Mouse (Mus musculus) olfactory bulb, adult 2 months (tissue): ENCODE measurements around the gene Mpig6b. TPM values are rescaled to one million over a fixed set of nuclear protein-coding genes. Genes with fewer than 3 reads are reported as not detected.

Experiments used
- H3K27ac ChIP-seq: fragments of 200-500 bp; 2 replicates; pipeline ENCODE4 v1.5.1; 2012; ENCODE audit warnings: low read depth, low read length; ENCODE audit not compliant: insufficient read depth
- H3K4me1 ChIP-seq: fragments of 200-500 bp; 2 replicates; pipeline ENCODE4 v1.6.1; 2012; ENCODE audit warnings: low read length; ENCODE audit not compliant: control insufficient read depth, insufficient read depth
- H3K4me3 ChIP-seq: fragments of 200-500 bp; 2 replicates; pipeline ENCODE4 v1.5.1; 2012; ENCODE audit warnings: mild to moderate bottlenecking, low read depth, low read length, moderate library complexity; ENCODE audit not compliant: insufficient read depth
- CTCF ChIP-seq: fragments of 200-500 bp; IDR thresholded peaks from 2 replicates; pipeline ENCODE4 v1.5.1; 2012; ENCODE audit warnings: low read depth, mild to moderate bottlenecking, low read length, moderate library complexity; ENCODE audit not compliant: insufficient read depth
- POLR2A ChIP-seq: fragments of 200-500 bp; IDR thresholded peaks from 2 replicates; pipeline ENCODE4 v1.6.1; 2012; ENCODE audit warnings: mild to moderate bottlenecking, low read depth, low read length, moderate library complexity; ENCODE audit not compliant: insufficient read depth
- WGBS: fragments of 180-500 bp; shearing (Covaris S2); methylation state at CpG from one replicate; pipeline ENCODE4 v1.1.7; 2018; 5-methylcytosine and 5-hydroxymethylcytosine counted together
- polyA plus RNA-seq: library from polyadenylated mRNA; stranded (reverse); fragments of >200 nt; gene quantifications from 2 replicates; pipeline ENCODE4 v1.2.4, GENCODE M21; 2012; ENCODE audit warnings: low replicate concordance; ENCODE audit not compliant: missing spikeins, insufficient read depth, insufficient read length

The Mpig6b gene
- polyA plus RNA-seq, 1 experiment: not detected

GRCm38 (mm10) chr17:35032323-35032870, 33.6 kb downstream of the Mpig6b start:
- Histone ChIP-seq H3K4me3 (no peak overlapping the region), H3K27ac (no peak overlapping the region), H3K4me1 (peaks cover 10% of the 10 kb centered on the region)
- TF ChIP-seq POLR2A (no peak), CTCF (no peak)
- WGBS: 84% methylated on average over 8 of the region's 8 CpGs

- Histone ChIP-seq H3K4me1 (peaks cover 10% of the 10 kb centered on the region), H3K27ac (no peak overlapping the region), H3K4me3 (no peak overlapping the region)
- TF ChIP-seq CTCF: no peak
- no peak for TF ChIP-seq POLR2A
- WGBS: 87% methylated on average over 7 of the region's 7 CpGs
Observed at GRCm38 (mm10) chr17:35031880-35032279, 34.1 kb downstream of the Mpig6b start.

- no peak for TF ChIP-seq POLR2A
Observed at GRCm38 (mm10) chr17:35031272-35031671, 34.7 kb downstream of the Mpig6b start.

GRCm38 (mm10) chr17:35029691-35030532, 36.1 kb downstream of the Mpig6b start:
- Histone ChIP-seq H3K27ac (no peak overlapping the region), H3K4me3 (no peak overlapping the region), H3K4me1 (peaks cover 16% of the 10 kb centered on the region)
- 41% methylated on average over 19 of the region's 19 CpGs for WGBS
- TF ChIP-seq POLR2A (no peak), CTCF (no peak)

More at GRCm38 (mm10) chr17:35031272-35031671, 34.7 kb downstream of the Mpig6b start:
- no peak overlapping the region for H3K27ac ChIP-seq
- peaks cover 10% of the 10 kb centered on the region for H3K4me1 ChIP-seq
- WGBS: 87% methylated on average over 11 of the region's 11 CpGs
- H3K4me3 ChIP-seq: no peak overlapping the region

GRCm38 (mm10) chr17:35028315-35028714, 37.7 kb downstream of the Mpig6b start:
- TF ChIP-seq POLR2A: no peak
- H3K4me3 ChIP-seq: no peak overlapping the region
- WGBS: 82% methylated on average over 2 of the region's 2 CpGs
- peaks cover 16% of the 10 kb centered on the region for H3K4me1 ChIP-seq
- no peak overlapping the region for H3K27ac ChIP-seq

GRCm38 (mm10) chr17:35027277-35028068, 38.5 kb downstream of the Mpig6b start, which contains the start of gene Sapcd1:
Gene Sapcd1 (minus strand): TSS chr17:35028016.
- H3K27ac ChIP-seq: no peak within 1 kb of the TSS
- WGBS: 44% methylated on average over 13 of the region's 13 CpGs
- no peak within 1 kb of the TSS for H3K4me3 ChIP-seq
- TF ChIP-seq POLR2A: no peak
- TF ChIP-seq CTCF: no peak
- H3K4me1 ChIP-seq: peaks cover 16% of the 10 kb centered on the region

- Histone ChIP-seq H3K27ac (no peak overlapping the region), H3K4me1 (peaks cover 20% of the 10 kb centered on the region), H3K4me3 (no peak overlapping the region)
- TF ChIP-seq CTCF (no peak), POLR2A (no peak)
- 80% methylated on average over 5 of the region's 5 CpGs for WGBS
Observed at GRCm38 (mm10) chr17:35026206-35026605, 39.8 kb downstream of the Mpig6b start.

- Histone ChIP-seq H3K27ac (no peak overlapping the region), H3K4me3 (no peak overlapping the region), H3K4me1 (peaks cover 17% of the 10 kb centered on the region)
- WGBS: 82% methylated on average over 7 of the region's 10 CpGs
- TF ChIP-seq POLR2A (no peak), CTCF (no peak)
Observed at GRCm38 (mm10) chr17:35024691-35025488, 41.1 kb downstream of the Mpig6b start.
